Mouse (Mus musculus) spleen, adult 2 months (tissue): ENCODE results near the gene N4bp2.

Source experiments
- CTCF ChIP-seq: fragments of 200-500 bp; IDR thresholded peaks from 2 replicates; pipeline ENCODE4 v1.5.1; 2011; ENCODE audit warnings: mild to moderate bottlenecking, inconsistent platforms; ENCODE audit not compliant: insufficient read depth, insufficient read length, insufficient replicate concordance; ENCODE audit errors: extremely low read depth
- POLR2A ChIP-seq: fragments of 200-500 bp; IDR thresholded peaks from 2 replicates; pipeline ENCODE4 v1.6.1; 2011; ENCODE audit warnings: low read depth, low read length, inconsistent platforms

- TF ChIP-seq CTCF (peak; percentile 20; the same call in 1 of the 2 replicates), POLR2A (no peak)
Measured at GRCm38 (mm10) chr5:65724311-65725054, 38.8 kb upstream of the N4bp2 start.
